Mouse (Mus musculus): ENCODE measurements around the gene Plk5.

The Plk5 gene

GRCm38 (mm10) chr10:80389185-80389708 is 33.0 kb downstream of the Plk5 start:
- no peak for DNase-seq

- DNase-seq, result no peak
Measured at GRCm38 (mm10) chr10:80390697-80391096, 34.4 kb downstream of the Plk5 start.

- DNase-seq, result no peak
Measured at GRCm38 (mm10) chr10:80392687-80393086, 36.4 kb downstream of the Plk5 start.

- no peak for DNase-seq
Measured at GRCm38 (mm10) chr10:80395025-80395627, 38.9 kb downstream of the Plk5 start.

- DNase-seq, result no peak
Measured at GRCm38 (mm10) chr10:80396822-80397523, 40.7 kb downstream of the Plk5 start.

GRCm38 (mm10) chr10:80397524-80398173 is 41.4 kb downstream of the Plk5 start:
- DNase-seq, result no peak

GRCm38 (mm10) chr10:80398174-80398535 is 41.9 kb downstream of the Plk5 start:
- DNase-seq, result no peak

GRCm38 (mm10) chr10:80398719-80399190 is 42.5 kb downstream of the Plk5 start:
- DNase-seq, result peak; percentile 98

- DNase-seq, result peak; percentile 100
Measured at GRCm38 (mm10) chr10:80399191-80399972, 43.1 kb downstream of the Plk5 start, which contains the start of gene Mbd3. Gene Mbd3 (minus strand): TSS chr10:80399550.

- no peak for DNase-seq
Measured at GRCm38 (mm10) chr10:80399973-80400703, 43.9 kb downstream of the Plk5 start.

- no peak for DNase-seq
Measured at GRCm38 (mm10) chr10:80400704-80401161, 44.5 kb downstream of the Plk5 start.

- no peak for DNase-seq
Measured at GRCm38 (mm10) chr10:80403044-80403692, 46.9 kb downstream of the Plk5 start.

- DNase-seq, result no peak
Measured at GRCm38 (mm10) chr10:80405481-80406173, 49.4 kb downstream of the Plk5 start.

GRCm38 (mm10) chr10:80406684-80407501 is 50.6 kb downstream of the Plk5 start, which contains the start of gene Uqcr11:
Gene Uqcr11 (minus strand): TSS chr10:80406830.
- DNase-seq, result peak; percentile 91

GRCm38 (mm10) chr10:80407924-80408323 is 51.7 kb downstream of the Plk5 start:
- DNase-seq, result no peak

- peak; percentile 44 for DNase-seq
Measured at GRCm38 (mm10) chr10:80412656-80413541, 56.6 kb downstream of the Plk5 start.

Measured in right cerebral cortex, postnatal 25 days (tissue).